Mouse (Mus musculus): ENCODE results near the gene Rpsa.
A peak's percentile ranks its signal among the peaks of the same experiment; 100 is the strongest.
"Not testable (repeated sequence)": the region's sequence is repeated elsewhere in the genome, so short reads cannot be mapped to it uniquely, and the experiment has no call there.

The Rpsa gene

GRCm38 (mm10) chr9:120127538-120128251 is at the start of gene Rpsa:
Gene Rpsa (plus strand): TSS chr9:120127689.
- DNase-seq (ENCODE audit: low spot score in 2 of 2), result peak; percentile 84 to 96

- DNase-seq (ENCODE audit: low spot score in 2 of 2), result no peak
These were observed 49.2 kb upstream of the Rpsa start for GRCm38 (mm10) chr9:120078241-120078640.

DNA sequence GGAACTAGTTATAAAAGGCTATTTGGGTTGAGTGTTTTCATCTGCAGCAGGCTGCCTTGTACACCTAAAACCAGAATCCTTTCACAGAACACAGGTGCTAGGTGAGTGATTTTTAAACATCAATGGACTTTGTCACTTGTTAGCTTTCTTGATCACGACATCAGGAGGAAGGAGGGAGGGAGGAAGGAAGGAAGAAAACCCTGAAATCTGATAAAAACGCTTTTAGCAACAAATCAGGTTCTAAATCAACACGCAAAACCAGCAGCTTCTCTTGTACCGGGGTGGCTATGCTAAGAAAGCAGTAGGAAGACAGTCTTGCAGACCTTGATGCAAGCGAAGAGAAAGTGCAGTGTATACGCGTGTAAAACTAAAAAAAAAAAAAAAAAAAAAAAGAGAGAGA is 47.6 kb upstream of the Rpsa start:
- DNase-seq (ENCODE audit: low spot score in 2 of 2), result no peak

DNA sequence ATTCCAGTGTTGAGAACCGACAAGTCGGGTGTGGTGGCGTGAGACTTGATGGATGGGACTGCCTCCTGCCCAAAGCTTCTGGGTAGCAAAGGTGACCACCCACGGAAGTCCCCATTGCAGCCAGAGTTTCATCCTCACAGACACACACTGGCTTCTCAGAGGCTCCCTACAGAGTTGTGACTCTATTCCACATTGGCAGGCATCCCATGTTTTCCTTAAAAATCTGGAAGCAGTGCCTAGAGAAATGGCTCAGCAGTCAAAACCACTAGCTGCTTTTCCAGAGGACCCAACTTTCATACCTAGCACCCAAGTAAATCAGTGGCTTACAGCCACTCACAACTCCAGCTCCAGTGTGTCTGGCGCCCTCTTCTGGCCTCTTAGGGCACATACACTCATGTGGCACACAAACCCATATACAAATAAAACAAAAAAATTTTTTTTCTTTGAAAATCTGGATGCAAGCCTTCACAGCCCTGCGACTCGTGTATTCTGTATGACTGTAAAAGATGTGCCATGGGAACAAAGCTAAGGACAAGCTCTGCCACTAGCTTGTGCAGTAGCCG is 46.9 kb upstream of the Rpsa start:
- DNase-seq (ENCODE audit: low spot score in 2 of 2), result no peak

DNA sequence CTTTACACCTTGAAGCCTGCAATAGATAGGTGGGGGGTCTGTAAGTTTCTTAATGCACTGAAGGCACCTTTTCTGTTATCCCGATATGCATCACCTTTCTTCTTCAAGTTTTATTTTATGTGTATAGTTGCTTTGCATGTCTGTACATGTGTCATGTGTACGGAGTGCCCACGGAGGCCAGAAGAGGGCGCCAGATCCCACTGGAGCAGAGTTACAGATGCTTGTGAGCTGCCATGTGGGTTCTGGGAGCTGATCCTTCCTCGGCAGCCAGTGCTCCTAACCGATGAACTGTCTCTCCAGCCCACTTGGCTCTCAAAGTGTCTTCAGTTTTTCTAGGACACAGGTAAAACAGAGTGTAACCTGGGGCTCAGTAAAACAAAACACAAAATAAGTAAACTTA is 46.2 kb upstream of the Rpsa start:
- peak in 1 of 2 experiments; percentile 38 for DNase-seq (ENCODE audit: low spot score in 2 of 2)

- DNase-seq (ENCODE audit: low spot score in 2 of 2), result no peak
These were observed 45.5 kb upstream of the Rpsa start for GRCm38 (mm10) chr9:120081967-120082366.

- DNase-seq (ENCODE audit: low spot score in 2 of 2), result no peak
These were observed 44.8 kb upstream of the Rpsa start for GRCm38 (mm10) chr9:120082691-120083090.

DNA sequence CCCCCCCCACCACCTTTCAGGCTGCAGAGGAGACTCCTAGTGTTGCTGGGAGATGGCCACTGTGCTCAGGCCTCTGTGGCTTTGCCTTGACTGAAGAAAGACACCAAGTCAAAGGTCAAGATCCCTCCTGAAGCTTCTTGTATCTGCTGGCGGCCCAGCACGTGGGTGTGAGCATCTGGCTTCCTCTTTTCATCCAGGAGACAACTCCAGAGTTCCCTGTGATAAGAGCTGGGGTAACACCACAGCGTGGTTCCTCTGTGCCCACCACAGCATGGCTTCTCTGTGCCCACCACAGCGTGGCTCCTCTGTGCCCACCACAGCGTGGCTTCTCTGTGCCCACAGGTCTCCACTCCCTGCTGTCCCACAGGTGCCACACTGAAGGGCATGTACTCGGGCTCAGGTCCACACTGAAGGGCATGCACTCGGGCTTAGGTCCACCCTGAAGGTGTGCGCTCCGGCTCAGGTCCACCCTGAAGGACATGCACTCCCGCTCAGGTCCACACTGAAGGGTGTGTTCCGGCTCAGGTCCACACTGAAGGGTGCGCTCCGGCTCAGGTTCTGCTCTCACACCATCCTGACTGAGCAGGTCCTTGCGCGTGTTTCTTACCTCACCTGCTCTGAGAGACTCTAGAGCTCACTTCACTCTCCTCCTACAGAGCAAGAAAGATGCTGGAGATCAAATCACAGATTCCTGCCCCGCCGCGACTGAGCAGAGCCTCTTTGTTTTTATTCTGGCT is 44.2 kb upstream of the Rpsa start:
- no peak for DNase-seq (ENCODE audit: low spot score in 2 of 2)

DNA sequence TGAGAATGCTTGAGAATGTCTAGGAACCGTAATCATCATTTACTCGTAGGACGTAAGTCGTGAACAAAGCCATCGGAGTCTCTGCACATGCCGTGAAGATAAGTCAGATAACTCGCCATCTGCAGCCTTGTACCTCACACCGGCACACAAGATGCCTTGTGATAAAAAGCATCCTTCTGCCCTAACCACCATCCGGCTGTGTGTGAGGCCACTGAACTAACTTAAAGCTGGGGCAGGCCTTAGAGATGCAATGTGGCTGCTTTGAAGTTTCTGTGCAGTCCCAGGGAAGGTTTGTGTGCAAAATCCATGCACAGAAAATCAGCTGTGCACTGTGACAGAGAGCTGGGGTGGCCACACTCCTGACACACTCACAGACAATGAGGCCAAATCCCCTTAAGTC is 43.1 kb upstream of the Rpsa start:
- DNase-seq (ENCODE audit: low spot score in 2 of 2), result no peak

GRCm38 (mm10) chr9:120089125-120089524 is 38.4 kb upstream of the Rpsa start:
- no peak for DNase-seq (ENCODE audit: low spot score in 2 of 2)

DNA sequence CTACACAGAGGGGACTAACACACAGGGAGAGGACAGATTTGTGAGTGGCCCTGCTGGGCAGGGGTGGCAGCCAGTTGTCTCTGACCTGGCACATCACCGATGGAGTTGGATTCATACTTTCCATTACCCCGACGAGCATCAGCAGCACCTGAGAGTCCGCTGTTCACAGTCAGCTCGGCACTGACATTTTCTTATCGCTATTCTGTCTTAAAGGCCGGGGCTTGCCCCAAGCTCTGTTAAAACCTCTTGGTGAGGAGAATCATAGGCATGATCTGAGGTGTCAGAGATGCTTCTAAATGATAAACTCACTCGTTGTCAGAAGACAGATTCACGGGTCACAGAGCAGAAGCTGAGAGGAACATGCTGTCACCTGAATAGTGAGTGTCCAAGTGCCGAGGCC is 36.4 kb upstream of the Rpsa start:
- no peak for DNase-seq (ENCODE audit: low spot score in 2 of 2)

DNA sequence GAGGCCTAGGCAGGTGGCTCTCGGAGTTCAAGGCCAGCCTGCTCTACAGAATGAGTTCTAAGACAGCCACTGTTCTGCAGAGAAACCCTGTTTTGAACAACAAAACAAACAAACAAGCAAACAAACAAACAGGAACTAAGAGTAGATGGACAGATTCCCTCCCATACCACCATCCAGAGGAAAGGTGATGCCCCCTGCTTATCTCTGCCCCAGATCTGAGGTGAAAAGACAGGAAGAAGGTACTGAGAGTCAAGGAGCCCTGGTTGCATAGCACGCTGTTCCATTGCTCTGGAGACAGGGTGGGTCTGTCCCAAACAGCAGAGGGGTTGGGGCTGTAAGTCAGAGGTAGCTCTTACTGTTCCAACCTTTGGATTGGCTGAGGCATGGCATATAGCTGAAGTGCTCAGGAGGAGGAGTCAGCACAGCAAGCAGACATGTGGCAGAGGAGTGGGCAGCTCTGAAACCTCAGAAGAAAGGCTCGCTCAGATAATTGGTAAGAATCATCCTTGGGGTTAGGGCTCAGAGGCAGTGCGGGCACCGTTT is 35.7 kb upstream of the Rpsa start, which contains the start of gene Ccr8:
Ccr8 (plus strand) TSS at position 419 of the 543 bp plus-strand sequence.
- DNase-seq (ENCODE audit: low spot score in 2 of 2), result no peak

GRCm38 (mm10) chr9:120093701-120094100 is 33.8 kb upstream of the Rpsa start:
- DNase-seq (ENCODE audit: low spot score in 2 of 2), result no peak

GRCm38 (mm10) chr9:120095886-120096285 is 31.6 kb upstream of the Rpsa start:
- no peak for DNase-seq (ENCODE audit: low spot score in 2 of 2)

DNA sequence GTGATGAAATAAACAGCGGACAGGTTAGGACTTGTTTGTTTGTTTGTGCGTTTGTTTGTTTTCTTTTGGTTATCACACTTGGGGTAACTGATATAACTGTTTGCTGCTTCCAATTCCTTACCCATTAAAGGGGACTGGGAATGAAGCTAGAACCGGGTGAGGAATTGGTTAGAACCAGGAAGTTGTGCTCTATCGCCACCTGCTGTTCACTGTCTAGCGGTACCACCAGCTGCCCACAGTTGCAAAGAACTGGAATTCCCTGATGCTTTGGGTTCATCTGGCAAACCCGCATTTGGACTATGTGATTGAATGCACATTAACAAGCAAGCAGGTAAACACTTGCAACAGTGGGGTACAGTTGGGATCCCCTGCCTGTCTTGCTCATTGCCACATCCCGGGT is 28.8 kb upstream of the Rpsa start:
- peak; percentile 34 to 74 for DNase-seq (ENCODE audit: low spot score in 2 of 2)

DNA sequence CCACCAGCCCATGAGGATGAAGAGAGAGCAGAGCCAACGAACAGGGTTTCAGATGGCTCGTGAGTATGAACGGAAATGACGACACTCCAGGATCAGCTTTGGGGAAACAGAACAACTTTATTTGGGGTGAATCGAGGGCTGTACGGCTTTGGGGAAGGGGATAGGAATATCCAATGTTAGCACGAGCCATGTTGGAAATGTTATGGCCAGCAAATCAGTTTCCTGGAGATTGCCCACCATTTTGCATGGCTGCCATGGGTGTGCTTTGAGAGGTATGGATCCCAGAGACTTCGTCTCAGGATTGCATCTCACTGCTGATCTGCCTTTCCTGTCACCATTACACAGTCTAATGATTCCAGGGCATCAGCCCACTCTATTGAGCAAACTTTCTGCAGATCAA is 28.2 kb upstream of the Rpsa start:
- no peak for DNase-seq (ENCODE audit: low spot score in 2 of 2)

DNA sequence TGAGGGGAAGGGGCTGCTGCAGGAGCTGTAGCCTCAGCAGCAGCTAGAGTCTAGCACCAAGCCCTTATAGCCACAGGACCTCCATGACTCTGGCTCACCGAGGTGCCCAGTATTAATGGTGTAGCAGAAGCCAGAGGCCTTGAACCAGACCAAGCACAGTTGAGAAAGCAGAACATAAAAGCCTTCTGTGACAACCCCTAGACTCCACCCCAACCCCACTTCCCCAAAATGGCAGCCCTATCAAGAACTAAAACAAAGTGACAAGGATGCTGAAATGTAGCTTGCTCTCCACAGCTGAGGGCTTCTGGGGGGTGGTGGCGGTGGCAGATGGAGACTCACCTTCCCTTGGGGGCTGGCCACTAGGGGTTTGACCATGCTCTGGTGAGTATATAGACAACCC is 26.3 kb upstream of the Rpsa start:
- no peak for DNase-seq (ENCODE audit: low spot score in 2 of 2)

DNA sequence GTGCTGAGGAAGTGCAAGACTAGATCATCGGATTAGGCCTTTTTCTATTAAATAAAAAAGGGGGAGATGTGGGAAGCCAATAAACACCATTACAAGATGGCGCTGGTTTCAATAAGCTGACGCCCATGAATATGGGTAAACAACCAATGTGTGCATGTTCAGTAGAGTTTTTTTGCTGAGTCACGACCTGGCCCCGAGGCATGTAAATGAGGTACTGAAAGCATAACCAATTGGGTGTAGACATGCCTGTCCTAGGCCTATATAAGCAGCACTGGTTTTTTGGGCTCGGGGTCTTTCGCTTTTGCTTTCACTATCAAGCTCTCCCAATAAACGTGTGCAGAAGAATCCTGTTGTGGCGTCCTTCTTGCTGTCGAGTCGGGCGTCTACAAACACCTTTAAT is 18.5 kb upstream of the Rpsa start:
- not testable (repeated sequence) for DNase-seq (ENCODE audit: low spot score in 2 of 2)

DNA sequence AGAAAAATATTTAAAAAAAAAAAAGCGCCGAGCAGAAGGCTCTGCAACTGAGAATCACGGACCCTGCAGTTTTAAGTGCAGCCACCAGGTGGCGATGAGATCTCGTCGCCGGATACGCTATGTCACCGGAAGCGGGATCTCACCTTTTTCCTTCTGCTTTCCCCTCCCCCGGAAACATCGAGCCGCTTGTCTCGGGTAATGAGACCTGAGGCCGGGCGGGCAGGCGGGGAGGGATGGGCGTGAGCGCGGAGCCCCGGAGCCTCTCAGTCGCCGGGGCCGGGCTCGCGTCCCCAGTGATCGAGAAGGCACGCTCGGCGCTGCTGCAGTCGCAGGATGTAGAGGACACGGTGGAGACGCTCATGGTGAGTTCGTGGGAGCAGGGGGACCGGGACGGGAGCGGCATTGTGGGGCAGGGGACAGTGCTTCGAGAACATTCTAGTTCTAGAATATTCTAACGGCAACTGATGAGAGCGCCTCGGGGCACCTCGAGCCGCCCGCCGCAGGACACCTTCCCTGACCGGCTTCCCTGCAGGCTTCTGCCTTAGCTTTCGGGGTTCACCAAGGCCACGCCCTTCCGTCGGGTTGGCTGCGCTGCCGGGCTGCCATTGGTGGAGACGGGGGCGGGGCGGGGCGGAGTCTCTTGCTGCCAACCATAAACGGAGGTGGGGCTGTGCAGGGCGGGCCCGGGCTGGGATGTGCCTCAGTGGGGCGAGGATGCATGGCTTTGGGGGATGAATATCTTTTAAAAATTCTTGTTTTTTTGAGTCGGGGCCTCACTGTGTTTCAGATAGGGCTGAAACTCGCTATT is 17.1 kb upstream of the Rpsa start, which contains the start of gene Slc25a38:
Slc25a38 (plus strand) TSS at position 164 of the 808 bp plus-strand sequence.
- peak; percentile 95 to 99 for DNase-seq (ENCODE audit: low spot score in 2 of 2)

DNA sequence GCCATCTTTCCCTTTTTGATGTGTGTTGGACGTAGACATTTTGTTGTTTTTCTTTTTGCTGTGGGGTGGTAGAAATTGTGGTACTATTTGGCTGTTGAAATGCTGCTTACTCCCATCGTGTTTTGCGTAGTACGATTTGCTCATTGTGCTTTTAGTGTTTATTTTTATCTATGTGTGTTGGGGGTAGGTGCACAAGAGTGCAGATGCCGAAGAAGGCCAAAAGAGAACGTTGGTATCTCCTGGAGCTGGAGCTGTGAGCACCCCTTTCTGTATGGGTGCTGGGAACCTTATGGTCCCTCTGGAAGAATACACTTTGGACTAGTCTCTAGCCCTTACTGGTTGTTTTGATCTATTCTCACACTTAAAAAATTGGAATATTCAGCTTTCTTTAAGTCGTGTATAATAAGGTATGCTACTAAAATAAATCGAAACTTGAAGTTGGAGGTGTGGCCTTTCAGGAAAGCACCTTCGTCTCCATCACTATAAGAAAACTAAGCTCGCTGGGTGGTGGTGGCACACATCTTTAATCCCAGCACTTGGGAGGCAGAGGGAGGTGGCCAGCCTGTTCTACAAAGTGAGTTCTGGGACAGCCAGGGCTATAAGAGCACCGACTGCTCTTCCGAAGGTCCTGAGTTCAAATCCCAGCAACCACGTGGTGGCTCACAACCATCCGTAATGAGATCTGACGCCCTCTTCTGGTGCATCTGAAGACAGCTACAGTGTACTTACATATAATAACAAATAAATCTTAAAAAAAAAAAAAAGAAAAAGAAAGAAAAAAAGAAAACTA is 16.1 kb upstream of the Rpsa start:
- DNase-seq (ENCODE audit: low spot score in 2 of 2), result no peak

- no peak for DNase-seq (ENCODE audit: low spot score in 2 of 2)
These were observed 15.0 kb upstream of the Rpsa start for GRCm38 (mm10) chr9:120112472-120112871.
